ENCODE assay signal across 9 mouse cellular contexts in genomic region chr17:12420886-12421574, GRCm38 (mm10). TPM values are rescaled to one million over a fixed set of nuclear protein-coding genes. Genes with fewer than 3 reads are reported as not detected.
DNase-seq lines count a peak whose midpoint lies in the region; ATAC-seq and TF ChIP-seq lines count a peak whose summit lies in the region.
"Had no signal": no experiment of that assay in that cellular context is flagged by ENCODE, and none has a peak within 500 bp of the region (broad histone marks: within the 10 kb centered on the region; RNA-seq: fewer than 3 reads in every experiment).

No protein-coding gene starts in this region.

- H3K27ac ChIP-seq in hindbrain, postnatal 0 days, result no peak overlapping the region
- no peak overlapping the region for H3K27ac ChIP-seq in hindbrain, embryonic 14.5 days

- WGBS in hindbrain, postnatal 0 days, result 64% methylated on average over 16 of the region's 16 CpGs
- WGBS in hindbrain, embryonic 14.5 days, result 66% methylated on average over 16 of the region's 16 CpGs

- ATAC-seq in hindbrain, postnatal 0 days, result no peak
- ATAC-seq in hindbrain, embryonic 14.5 days (ENCODE audit: low FRiP score), result no peak
- 0 out of 2 replicates have a peak, but pooled peaks have one; percentile 46 for ATAC-seq in granulocyte monocyte progenitor cell, adult 5-6 weeks (replicated peaks; ENCODE audit: poor library complexity, severe bottlenecking)

- H3K36me3 ChIP-seq in hindbrain, postnatal 0 days (ENCODE audit: insufficient read depth, low read length), result no peaks in the 10 kb centered on the region
- H3K36me3 ChIP-seq in hindbrain, embryonic 14.5 days (replicated peaks; ENCODE audit: control insufficient read depth, insufficient read depth), result no peaks in the 10 kb centered on the region

- TF ChIP-seq CTCF in hindbrain, postnatal 0 days (IDR thresholded peaks at IDR 0.05; ENCODE audit: low read depth), result peak; percentile 70

- H3K27me3 ChIP-seq in hindbrain, postnatal 0 days (ENCODE audit: insufficient read depth, low read length), result no peaks in the 10 kb centered on the region
- H3K27me3 ChIP-seq in hindbrain, embryonic 14.5 days (ENCODE audit: control insufficient read depth, insufficient read depth, low read length), result no peaks in the 10 kb centered on the region

- no peak overlapping the region for H3K4me2 ChIP-seq in hindbrain, postnatal 0 days (ENCODE audit: low read depth, low read length)
- H3K4me2 ChIP-seq in hindbrain, embryonic 14.5 days (replicated peaks), result no peak overlapping the region

- no peak overlapping the region for H3K9ac ChIP-seq in hindbrain, postnatal 0 days (replicated peaks; ENCODE audit: low read length)
- H3K9ac ChIP-seq in hindbrain, embryonic 14.5 days, result no peak overlapping the region

- no peaks in the 10 kb centered on the region for H3K9me3 ChIP-seq in hindbrain, postnatal 0 days (ENCODE audit: low read length)
- H3K9me3 ChIP-seq in hindbrain, embryonic 14.5 days (ENCODE audit: control insufficient read depth, low read length), result no peaks in the 10 kb centered on the region

- intact Hi-C loops in heart, postnatal 36 days (cut with DNase I), result no loop called here

- no peaks in the 10 kb centered on the region for H3K4me1 ChIP-seq in hindbrain, postnatal 0 days (ENCODE audit: insufficient read depth, low read length)
- H3K4me1 ChIP-seq in hindbrain, embryonic 14.5 days (replicated peaks; ENCODE audit: control insufficient read depth, insufficient read depth, low read length), result no peaks in the 10 kb centered on the region

- peak; percentile 31 for DNase-seq in hindbrain, postnatal 0 days (ENCODE audit: low spot score)
- DNase-seq in hindbrain, embryonic 14.5 days (ENCODE audit: low spot score), result no peak
- peak; percentile 8 to 53 for DNase-seq in spleen, postnatal 10 days (ENCODE audit: low spot score in 2 of 2)
- DNase-seq in spleen, postnatal 14 days (ENCODE audit: low spot score in 2 of 2), result no peak
- no peak for DNase-seq in urinary bladder, postnatal 14 days (ENCODE audit: low spot score)
- DNase-seq in heart, postnatal 36 days, result no peak
- DNase-seq in kidney, adult 11 months, result no peak

- H3K4me3 ChIP-seq in hindbrain, postnatal 0 days (ENCODE audit: low read length), result no peak overlapping the region
- no peak overlapping the region for H3K4me3 ChIP-seq in hindbrain, embryonic 14.5 days (replicated peaks; ENCODE audit: low read length)

RNA-seq across cellular contexts. Expression of gene Plg, which starts 42.6 kb away (rescaled TPM):
- 0.07 and 0.21 TPM in 2 replicates for total RNA-seq in hindbrain, postnatal 0 days (2014; rRNA removed)
- 0.11 TPM in 1 of 2 replicates, not detected in the other for polyA plus RNA-seq in hindbrain, postnatal 0 days (2015; fragmentation: Nextera tagmentation; extraction: Ambion mirVana)
- 0.20 TPM in 1 of 2 replicates, not detected in the other for polyA plus RNA-seq in hindbrain, embryonic 14.5 days (2014; fragmentation: Nextera tagmentation; extraction: Ambion mirVana)
- not detected in 2 replicates for total RNA-seq in granulocyte monocyte progenitor cell, adult 5-6 weeks (2014; fragmentation: Nextera tagmentation)
- not detected in 2 replicates for total RNA-seq in granulocyte monocyte progenitor cell, adult 5-6 weeks (2017)
- total RNA-seq in heart, postnatal 36 days (2021), result not detected
- total RNA-seq: left cerebral cortex, postnatal 10 days had no signal

Comparison
In these comparisons a context has a peak if more than half of its experiments do, and no peak if none do; other contexts are left out.
1. DNase-seq: peak in hindbrain, postnatal 0 days (single experiment) and spleen, postnatal 10 days (2 of 2); none in hindbrain, embryonic 14.5 days (single experiment), spleen, postnatal 14 days (0 of 2), urinary bladder, postnatal 14 days (single experiment), heart, postnatal 36 days (0 of 2) and kidney, adult 11 months (single experiment).